Mouse (Mus musculus) heart, adult 11 months (tissue): ENCODE data around the gene Krit1.
"Not testable (repeated sequence)": the region's sequence is repeated elsewhere in the genome, so short reads cannot be mapped to it uniquely, and the experiment has no call there.

Experiments used
- DNase-seq: peaks from one replicate; pipeline ENCODE4 v3.0.0; 2022

Krit1 gene

GRCm38 (mm10) chr5:3889201-3889600 lies 86.2 kb downstream of the Krit1 start:
- no peak for DNase-seq

DNA sequence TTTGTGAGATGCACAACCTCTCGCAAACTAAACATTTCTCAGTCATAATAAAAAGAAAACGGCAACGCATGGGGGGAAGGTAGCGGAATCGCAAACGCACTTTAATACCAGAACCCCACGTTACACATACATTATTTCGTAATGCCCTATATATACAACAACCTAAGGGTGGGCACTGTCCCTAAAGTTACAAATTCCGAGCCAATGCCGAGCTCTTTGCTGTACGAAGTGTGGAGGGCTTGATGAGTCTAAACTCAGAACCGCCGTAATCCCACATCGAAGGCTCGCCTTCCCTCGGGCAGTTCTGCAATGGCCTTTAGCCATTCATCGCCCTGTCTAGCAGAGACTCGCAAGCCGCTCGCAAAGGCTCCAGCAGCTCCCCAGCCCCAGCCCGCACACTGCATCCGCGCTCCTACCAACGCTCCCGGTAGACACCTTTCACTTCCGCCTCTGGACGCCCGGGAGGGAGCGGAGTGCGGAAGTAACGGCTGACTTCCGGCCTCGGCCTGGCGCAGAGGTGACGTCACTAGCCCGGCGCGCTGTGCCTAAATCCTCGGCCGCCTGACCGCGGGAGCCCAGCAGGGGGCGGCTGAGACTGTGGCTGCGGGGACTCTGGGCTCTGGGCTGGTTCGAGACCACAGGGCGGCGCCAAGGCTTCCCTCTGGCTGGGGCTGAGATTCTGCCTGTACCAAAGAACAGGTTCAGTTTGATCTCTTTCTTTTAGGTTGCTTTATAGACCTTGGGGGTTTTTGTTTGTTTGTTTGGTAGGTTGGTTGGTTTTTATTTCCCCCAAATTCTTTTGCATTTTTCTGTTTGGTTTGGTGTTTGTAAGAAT lies 90.7 kb downstream of the Krit1 start, which contains the start of gene Mterf1a:
TSS of gene Mterf1a (minus strand) at position 475 of the 835 bp plus-strand sequence.
- DNase-seq = peak; percentile 93

GRCm38 (mm10) chr5:3894294-3894619 lies 91.3 kb downstream of the Krit1 start:
- not testable (repeated sequence) for DNase-seq
